Mouse (Mus musculus): Measurements from ENCODE around the gene Terf2ip. TPM values are rescaled to one million over a fixed set of nuclear protein-coding genes. Genes with fewer than 3 reads are reported as not detected.

The Terf2ip gene
- polyA plus RNA-seq, 1 experiment: 5.8 TPM

DNA sequence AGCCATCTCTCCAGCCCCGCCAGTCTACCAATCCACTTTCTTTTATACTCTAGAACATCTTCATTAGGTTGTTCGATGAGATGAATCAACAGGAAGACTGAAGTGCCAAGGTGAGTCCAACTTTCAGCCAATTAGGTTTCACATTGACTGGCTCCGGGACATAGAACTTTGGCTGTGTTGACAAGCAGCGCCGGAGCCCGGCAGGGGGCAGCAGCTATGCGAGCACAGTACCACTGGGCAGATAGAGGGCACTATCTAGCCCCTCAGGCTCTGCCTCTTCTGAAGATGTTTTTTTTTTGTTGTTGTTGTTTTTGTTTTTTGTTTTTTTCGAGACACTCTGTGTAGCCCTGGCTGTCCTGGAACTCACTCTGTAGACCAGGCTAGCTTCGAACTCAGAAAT lies 40.3 kb downstream of the Terf2ip start:
- H3K79me2 ChIP-seq (ENCODE audit: control insufficient read depth, insufficient read depth): no peaks in the 10 kb centered on the region
- no peak overlapping the region for H3ac ChIP-seq (ENCODE audit: control insufficient read depth, insufficient read length, low read depth)
- H3K79me3 ChIP-seq (ENCODE audit: low read depth): no peaks in the 10 kb centered on the region
- TF ChIP-seq CTCF (IDR thresholded peaks at IDR 0.05; ENCODE audit: control insufficient read depth, insufficient read depth, insufficient read length) (no peak), MYOG (IDR thresholded peaks at IDR 0.05; ENCODE audit: control insufficient read depth, extremely low read depth, insufficient read length) (no peak), FOSL1 (IDR thresholded peaks at IDR 0.05; ENCODE audit: insufficient read depth, low read length, poor library complexity, severe bottlenecking) (no peak), MAX (IDR thresholded peaks at IDR 0.05) (no peak), CEBPB (IDR thresholded peaks at IDR 0.05; ENCODE audit: low read depth) (no peak), USF1 (IDR thresholded peaks at IDR 0.05; ENCODE audit: low read depth) (no peak), MYOD1 (IDR thresholded peaks at IDR 0.05; ENCODE audit: control insufficient read depth, insufficient read length, low read depth) (no peak)
- H3K36me3 ChIP-seq (ENCODE audit: control insufficient read depth, insufficient read depth): no peaks in the 10 kb centered on the region
- H3K27me3 ChIP-seq (ENCODE audit: control insufficient read depth, insufficient read depth, insufficient read length): peaks cover 4% of the 10 kb centered on the region
- H3K4me3 ChIP-seq (ENCODE audit: insufficient read depth, poor library complexity, severe bottlenecking): no peak overlapping the region

DNA sequence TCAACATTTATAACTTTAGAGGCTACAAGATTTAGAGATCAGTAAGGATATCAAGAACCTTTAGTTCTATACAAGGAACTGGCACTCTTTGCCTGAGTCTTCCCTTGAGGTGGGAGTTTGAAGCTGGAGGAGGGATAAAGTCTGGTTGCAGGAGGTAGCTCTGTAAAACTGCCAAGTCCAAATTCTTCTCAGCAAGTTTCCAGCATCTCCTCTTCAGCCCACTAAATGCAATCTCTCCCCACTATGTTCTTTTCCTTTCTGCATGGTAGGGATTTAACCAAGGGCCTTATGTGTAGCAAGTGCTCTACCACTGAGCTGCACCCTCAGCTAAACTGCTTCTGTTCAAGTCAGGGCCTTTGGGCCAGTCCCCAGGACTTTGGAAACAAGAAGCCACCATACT lies 43.3 kb downstream of the Terf2ip start:
- no peak overlapping the region for H3ac ChIP-seq (ENCODE audit: control insufficient read depth, insufficient read length, low read depth)
- H3K79me2 ChIP-seq (ENCODE audit: control insufficient read depth, insufficient read depth): no peaks in the 10 kb centered on the region
- H3K36me3 ChIP-seq (ENCODE audit: control insufficient read depth, insufficient read depth): no peaks in the 10 kb centered on the region
- no peaks in the 10 kb centered on the region for H3K27me3 ChIP-seq (ENCODE audit: control insufficient read depth, insufficient read depth, insufficient read length)
- H3K79me3 ChIP-seq (ENCODE audit: low read depth): no peaks in the 10 kb centered on the region
- H3K4me3 ChIP-seq (ENCODE audit: insufficient read depth, poor library complexity, severe bottlenecking): no peak overlapping the region
- TF ChIP-seq MYOG (IDR thresholded peaks at IDR 0.05; ENCODE audit: control insufficient read depth, extremely low read depth, insufficient read length): no peak
- TF ChIP-seq FOSL1 (IDR thresholded peaks at IDR 0.05; ENCODE audit: insufficient read depth, low read length, poor library complexity, severe bottlenecking): no peak

GRCm38 (mm10) chr8:112061372-112061771 lies 50.2 kb downstream of the Terf2ip start:
- H3K79me3 ChIP-seq (ENCODE audit: low read depth): no peaks in the 10 kb centered on the region
- no peaks in the 10 kb centered on the region for H3K79me2 ChIP-seq (ENCODE audit: control insufficient read depth, insufficient read depth)
- TF ChIP-seq CEBPB (IDR thresholded peaks at IDR 0.05; ENCODE audit: low read depth): no peak
- no peak for TF ChIP-seq FOSL1 (IDR thresholded peaks at IDR 0.05; ENCODE audit: insufficient read depth, low read length, poor library complexity, severe bottlenecking)
- TF ChIP-seq CTCF (IDR thresholded peaks at IDR 0.05; ENCODE audit: control insufficient read depth, insufficient read depth, insufficient read length): no peak
- TF ChIP-seq USF1 (IDR thresholded peaks at IDR 0.05; ENCODE audit: low read depth): no peak
- TF ChIP-seq MYOG (IDR thresholded peaks at IDR 0.05; ENCODE audit: control insufficient read depth, extremely low read depth, insufficient read length): no peak
- no peak for TF ChIP-seq MYOD1 (IDR thresholded peaks at IDR 0.05; ENCODE audit: control insufficient read depth, insufficient read length, low read depth)
- no peak for TF ChIP-seq MAX (IDR thresholded peaks at IDR 0.05)
- H3K36me3 ChIP-seq (ENCODE audit: control insufficient read depth, insufficient read depth): no peaks in the 10 kb centered on the region
- no peak overlapping the region for H3K4me3 ChIP-seq (ENCODE audit: insufficient read depth, poor library complexity, severe bottlenecking)
- H3ac ChIP-seq (ENCODE audit: control insufficient read depth, insufficient read length, low read depth): no peak overlapping the region
- no peaks in the 10 kb centered on the region for H3K27me3 ChIP-seq (ENCODE audit: control insufficient read depth, insufficient read depth, insufficient read length)

Other genes with a start within 250 kb of the Terf2ip start
- 58.8 TPM for gene Cfdp1, start 157.1 kb upstream of the Terf2ip start, polyA plus RNA-seq (2012; fragmentation: generic; extraction: Trizol)
- 1.1 TPM for gene Tmem170, start 134.6 kb upstream of the Terf2ip start, polyA plus RNA-seq (2012; fragmentation: generic; extraction: Trizol)
- not detected for gene Chst5, start 101.0 kb upstream of the Terf2ip start, polyA plus RNA-seq (2012; fragmentation: generic; extraction: Trizol)
- 2.2 TPM for gene Tmem231, start 77.5 kb upstream of the Terf2ip start, polyA plus RNA-seq (2012; fragmentation: generic; extraction: Trizol)
- 44.6 TPM for gene Gabarapl2, start 70.7 kb upstream of the Terf2ip start, polyA plus RNA-seq (2012; fragmentation: generic; extraction: Trizol)
- 4.0 TPM for gene Adat1, start 19.1 kb upstream of the Terf2ip start, polyA plus RNA-seq (2012; fragmentation: generic; extraction: Trizol)
- 205 TPM for gene Kars, start 75 bp upstream of the Terf2ip start, polyA plus RNA-seq (2012; fragmentation: generic; extraction: Trizol)
- 0.23 TPM for gene Gm6793, start 3.6 kb downstream of the Terf2ip start, polyA plus RNA-seq (2012; fragmentation: generic; extraction: Trizol)

Measured in C2C12 (cell line).